Mouse (Mus musculus) hindbrain, postnatal 0 days (tissue): ENCODE measurements around the gene Btbd18. TPM values are rescaled to one million over a fixed set of nuclear protein-coding genes. Genes with fewer than 3 reads are reported as not detected.

ENCODE experiments used
- ATAC-seq: fragments of 200-750 bp; cut with Nextera tagmentation; 2 replicates; pipeline ENCODE4 v1.8.0; 2017; ENCODE audit warnings: mild to moderate bottlenecking, moderate TSS enrichment, moderate library complexity
- DNase-seq: peaks from one replicate; pipeline ENCODE4 v3.0.0-alpha.2; 2015; ENCODE audit warnings: low spot score
- H3K27ac ChIP-seq: fragments of 300-500 bp; sonication (generic); 2 replicates; pipeline ENCODE4 v1.5.1; 2014; ENCODE audit warnings: mild to moderate bottlenecking
- H3K27me3 ChIP-seq: fragments of 300-500 bp; sonication (generic); 2 replicates; pipeline ENCODE4 v1.6.1; 2014; ENCODE audit warnings: low read length, mixed read lengths; ENCODE audit not compliant: insufficient read depth
- H3K36me3 ChIP-seq: fragments of 300-500 bp; sonication (generic); 2 replicates; pipeline ENCODE4 v1.6.1; 2014; ENCODE audit warnings: low read length, mixed read lengths; ENCODE audit not compliant: insufficient read depth
- H3K4me1 ChIP-seq: fragments of 300-500 bp; sonication (generic); 2 replicates; pipeline ENCODE4 v1.6.1; 2014; ENCODE audit warnings: antibody characterized with exemption, low read length, mixed read lengths; ENCODE audit not compliant: insufficient read depth
- H3K4me2 ChIP-seq: fragments of 300-500 bp; sonication (generic); 2 replicates; pipeline ENCODE4 v1.6.1; 2014; ENCODE audit warnings: low read depth, mild to moderate bottlenecking, low read length, moderate library complexity, mixed read lengths
- H3K4me3 ChIP-seq: fragments of 300-500 bp; sonication (generic); 2 replicates; pipeline ENCODE4 v1.5.1; 2014; ENCODE audit warnings: low read length
- H3K9ac ChIP-seq: fragments of 300-500 bp; sonication (generic); replicated peaks from 2 replicates; pipeline ENCODE4 v1.6.1; 2014; ENCODE audit warnings: mild to moderate bottlenecking, low read length, moderate library complexity, mixed read lengths
- H3K9me3 ChIP-seq: fragments of 300-500 bp; sonication (generic); 2 replicates; pipeline ENCODE4 v1.6.1; 2016; ENCODE audit warnings: low read length, mixed read lengths
- CTCF ChIP-seq: IDR thresholded peaks from 2 replicates; pipeline ENCODE4 v1.5.1; 2016; ENCODE audit warnings: antibody characterized with exemption, control low read depth, low read depth
- WGBS: fragments of 180-500 bp; shearing (Covaris S2); extraction: QIAGEN DNeasy Blood & Tissue Kit; methylation state at CpG from one replicate; pipeline ENCODE4 v1.1.7; 2014; 5-methylcytosine and 5-hydroxymethylcytosine counted together
- polyA plus RNA-seq: library from polyadenylated mRNA; unstranded; fragments of >200 nt; fragmentation: Nextera tagmentation; extraction: Ambion mirVana; gene quantifications from 2 replicates; pipeline ENCODE4 v1.2.1, GENCODE M21; 2015
- total RNA-seq: library from RNA; depleted of rRNA; stranded (reverse); fragments of >200 nt; gene quantifications from 2 replicates; pipeline ENCODE4 v1.2.3, GENCODE M21; 2014; rRNA removed

The Btbd18 gene
- total and polyA plus RNA-seq, 2 experiments from 2014 or later, result 0.50 TPM; not detected in 1

- Histone ChIP-seq H3K4me2 (peak within 1 kb of the TSS; percentile 94), H3K36me3 (peaks cover 9% of the 10 kb centered on the region; the same call in 1 of the 2 replicates), H3K9ac (peak within 1 kb of the TSS; percentile 95), H3K27me3 (no peaks in the 10 kb centered on the region), H3K9me3 (no peaks in the 10 kb centered on the region), H3K27ac (peak within 1 kb of the TSS; percentile 97), H3K4me3 (peak within 1 kb of the TSS; percentile 97), H3K4me1 (0 out of 2 replicates have a peak, but pooled peaks cover 6% of the 10 kb centered on the region)
- under 1% methylated on average over 92 of the region's 107 CpGs for WGBS
- peak; percentile 99 for DNase-seq
- no peak for TF ChIP-seq CTCF
- peak; percentile 95 for ATAC-seq
Observed at GRCm38 (mm10) chr2:84714811-84715561, 56.1 kb downstream of the Btbd18 start, which contains the start of gene Zdhhc5. Gene Zdhhc5 (minus strand): TSS chr2:84715180.

- H3K27me3 ChIP-seq, result no peaks in the 10 kb centered on the region
- 0 out of 2 replicates have a peak, but pooled peaks cover 6% of the 10 kb centered on the region for H3K4me1 ChIP-seq
- H3K36me3 ChIP-seq, result peaks cover 2% of the 10 kb centered on the region; the same call in 1 of the 2 replicates
- ATAC-seq (peak; percentile 96), DNase-seq (peak; percentile 96)
- H3K9me3 ChIP-seq, result no peaks in the 10 kb centered on the region
- H3K4me2 ChIP-seq, result peak overlapping the region; percentile 94
- H3K27ac ChIP-seq, result peak overlapping the region; percentile 97
- TF ChIP-seq CTCF, result no peak
- H3K9ac ChIP-seq, result peak overlapping the region; percentile 95
- under 1% methylated on average over 33 of the region's 33 CpGs for WGBS
- H3K4me3 ChIP-seq, result peak overlapping the region; percentile 97
Observed at GRCm38 (mm10) chr2:84715562-84716361, 56.9 kb downstream of the Btbd18 start.

GRCm38 (mm10) chr2:84716423-84717355 lies 57.8 kb downstream of the Btbd18 start:
- Histone ChIP-seq H3K9me3 (no peaks in the 10 kb centered on the region), H3K36me3 (peaks cover 5% of the 10 kb centered on the region; the same call in 1 of the 2 replicates), H3K27ac (peak overlapping the region; percentile 97; the same call in 1 of the 2 replicates), H3K4me2 (peak overlapping the region; percentile 94), H3K27me3 (no peaks in the 10 kb centered on the region), H3K4me3 (peak overlapping the region; percentile 97), H3K9ac (peak overlapping the region; percentile 95), H3K4me1 (0 out of 2 replicates have a peak, but pooled peaks cover 6% of the 10 kb centered on the region)
- 39% methylated on average over 9 of the region's 9 CpGs for WGBS
- ATAC-seq (no peak), DNase-seq (no peak)
- TF ChIP-seq CTCF, result no peak

- H3K36me3 ChIP-seq, result peaks cover 5% of the 10 kb centered on the region; the same call in 1 of the 2 replicates
- no peaks in the 10 kb centered on the region for H3K27me3 ChIP-seq
- no peak overlapping the region for H3K27ac ChIP-seq
- no peak for TF ChIP-seq CTCF
- 0 out of 2 replicates have a peak, but pooled peaks cover 6% of the 10 kb centered on the region for H3K4me1 ChIP-seq
- ATAC-seq (no peak), DNase-seq (no peak)
- H3K9me3 ChIP-seq, result no peaks in the 10 kb centered on the region
- 92% methylated on average over 4 of the region's 4 CpGs for WGBS
- H3K9ac ChIP-seq, result no peak overlapping the region
- no peak overlapping the region for H3K4me2 ChIP-seq
- H3K4me3 ChIP-seq, result no peak overlapping the region
Observed at GRCm38 (mm10) chr2:84717357-84717756, 58.5 kb downstream of the Btbd18 start.

Other genes with a start within 250 kb of the Btbd18 start
- 19.8 and 31.9 TPM in 2 replicates for gene Calcrl, start 233.7 kb upstream of the Btbd18 start, total RNA-seq
- 12.0 and 16.8 TPM in 2 replicates for gene Calcrl, start 233.7 kb upstream of the Btbd18 start, polyA plus RNA-seq
- 9.5 and 10.7 TPM in 2 replicates for gene Tfpi, start 182.3 kb upstream of the Btbd18 start, total RNA-seq
- gene Tfpi, start 182.3 kb upstream of the Btbd18 start, polyA plus RNA-seq, result 13.1 and 15.3 TPM in 2 replicates
- gene Ctnnd1, start 8.3 kb upstream of the Btbd18 start, total RNA-seq, result 75.7 and 86.5 TPM in 2 replicates
- gene Ctnnd1, start 8.3 kb upstream of the Btbd18 start, polyA plus RNA-seq, result 12.7 and 15.8 TPM in 2 replicates
- gene Selenoh, start 11.7 kb downstream of the Btbd18 start, total RNA-seq, result 271 and 302 TPM in 2 replicates
- 247 and 248 TPM in 2 replicates for gene Selenoh, start 11.7 kb downstream of the Btbd18 start, polyA plus RNA-seq
- gene Gm28635, start 19.0 kb downstream of the Btbd18 start, total RNA-seq, result not detected in 2 replicates
- not detected in 2 replicates for gene Gm28635, start 19.0 kb downstream of the Btbd18 start, polyA plus RNA-seq
- 31.4 and 31.6 TPM in 2 replicates for gene Med19, start 19.3 kb downstream of the Btbd18 start, total RNA-seq
- gene Med19, start 19.3 kb downstream of the Btbd18 start, polyA plus RNA-seq, result 47.4 and 47.5 TPM in 2 replicates
- 133 and 150 TPM in 2 replicates for gene Tmx2, start 20.1 kb downstream of the Btbd18 start, total RNA-seq
- 342 and 347 TPM in 2 replicates for gene Tmx2, start 20.1 kb downstream of the Btbd18 start, polyA plus RNA-seq
- gene Zdhhc5, start 56.1 kb downstream of the Btbd18 start, total RNA-seq, result 38.2 and 41.3 TPM in 2 replicates
- 14.6 and 16.8 TPM in 2 replicates for gene Zdhhc5, start 56.1 kb downstream of the Btbd18 start, polyA plus RNA-seq
- gene Clp1, start 68.3 kb downstream of the Btbd18 start, total RNA-seq, result 6.3 and 14.3 TPM in 2 replicates
- 11.2 and 12.0 TPM in 2 replicates for gene Clp1, start 68.3 kb downstream of the Btbd18 start, polyA plus RNA-seq
- gene Ypel4, start 75.0 kb downstream of the Btbd18 start, total RNA-seq, result 10.0 and 16.8 TPM in 2 replicates
- 12.3 and 13.1 TPM in 2 replicates for gene Ypel4, start 75.0 kb downstream of the Btbd18 start, polyA plus RNA-seq
- gene Gm19426, start 84.6 kb downstream of the Btbd18 start, total RNA-seq, result 2.9 and 4.3 TPM in 2 replicates
- 3.8 and 6.1 TPM in 2 replicates for gene Gm19426, start 84.6 kb downstream of the Btbd18 start, polyA plus RNA-seq
- 28.5 and 36.5 TPM in 2 replicates for gene Serping1, start 116.4 kb downstream of the Btbd18 start, total RNA-seq
- gene Serping1, start 116.4 kb downstream of the Btbd18 start, polyA plus RNA-seq, result 40.9 and 46.5 TPM in 2 replicates
- 12.8 and 22.6 TPM in 2 replicates for gene Ube2l6, start 139.7 kb downstream of the Btbd18 start, total RNA-seq
- 16.8 and 17.7 TPM in 2 replicates for gene Ube2l6, start 139.7 kb downstream of the Btbd18 start, polyA plus RNA-seq
- 0.75 TPM in 1 of 2 replicates, not detected in the other for gene Smtnl1, start 163.6 kb downstream of the Btbd18 start, total RNA-seq
- gene Smtnl1, start 163.6 kb downstream of the Btbd18 start, polyA plus RNA-seq, result not detected in 2 replicates
- 44.5 and 57.3 TPM in 2 replicates for gene Timm10, start 167.9 kb downstream of the Btbd18 start, total RNA-seq
- 82.5 and 91.7 TPM in 2 replicates for gene Timm10, start 167.9 kb downstream of the Btbd18 start, polyA plus RNA-seq
- gene Slc43a1, start 179.8 kb downstream of the Btbd18 start, total RNA-seq, result 5.8 and 9.3 TPM in 2 replicates
- gene Slc43a1, start 179.8 kb downstream of the Btbd18 start, polyA plus RNA-seq, result 1.3 and 1.5 TPM in 2 replicates
- 10.1 and 12.2 TPM in 2 replicates for gene Rtn4rl2, start 227.6 kb downstream of the Btbd18 start, total RNA-seq
- 4.2 and 4.3 TPM in 2 replicates for gene Rtn4rl2, start 227.6 kb downstream of the Btbd18 start, polyA plus RNA-seq